Mouse (Mus musculus): ENCODE results near the gene Setd1a.

DNA sequence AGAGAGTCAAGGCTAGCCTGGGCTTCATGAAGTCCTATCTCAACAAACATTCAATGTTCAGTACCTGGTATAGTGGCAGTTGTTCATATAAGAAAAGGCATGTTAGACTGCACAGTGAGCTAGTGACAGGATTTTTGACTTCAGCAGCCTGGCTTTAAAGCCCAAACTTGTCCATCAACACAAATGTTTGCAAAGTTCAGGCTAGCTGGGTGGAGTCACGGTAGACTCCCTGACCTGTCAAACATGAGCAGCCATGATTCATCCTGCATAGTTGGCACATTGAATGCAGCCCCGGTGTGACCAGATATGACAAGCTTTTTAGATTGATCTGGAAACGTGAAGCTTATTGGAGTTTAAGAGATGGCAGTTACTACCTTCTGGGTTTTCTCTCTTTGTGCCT lies 4.4 kb upstream of the Setd1a start:
- TF ChIP-seq CTCF (IDR thresholded peaks at IDR 0.05; ENCODE audit: borderline replicate concordance, control insufficient read depth, extremely low read depth, insufficient read depth, low read length, poor library complexity): no peak
- TF ChIP-seq POLR2A (IDR thresholded peaks at IDR 0.05; ENCODE audit: control insufficient read depth, extremely low read depth, insufficient read depth, low read length, poor library complexity): no peak

Data from thymus, adult 2 months (tissue).